Mouse (Mus musculus) hindbrain, embryonic 10.5 days (tissue): ENCODE results near the gene Rsrc1. TPM values are rescaled to one million over a fixed set of nuclear protein-coding genes. Genes with fewer than 3 reads are reported as not detected.
"Not testable (repeated sequence)": the region's sequence is repeated elsewhere in the genome, so short reads cannot be mapped to it uniquely, and the experiment has no call there.

ENCODE experiments used
- DNase-seq: peaks from one replicate; pipeline ENCODE4 v3.0.0-alpha.2; 2017; ENCODE audit warnings: low spot score
- H3K27ac ChIP-seq: fragments of 300-500 bp; sonication (generic); 2 replicates; pipeline ENCODE4 v1.5.1; 2016; ENCODE audit warnings: mild to moderate bottlenecking, moderate library complexity
- H3K27me3 ChIP-seq: fragments of 300-500 bp; sonication (generic); 2 replicates; pipeline ENCODE4 v1.6.1; 2016; ENCODE audit warnings: mild to moderate bottlenecking; ENCODE audit not compliant: poor library complexity, insufficient read depth, severe bottlenecking
- H3K36me3 ChIP-seq: fragments of 300-500 bp; sonication (generic); 2 replicates; pipeline ENCODE4 v1.6.1; 2016; ENCODE audit warnings: mild to moderate bottlenecking, moderate library complexity
- H3K4me1 ChIP-seq: fragments of 300-500 bp; sonication (generic); replicated peaks from 2 replicates; pipeline ENCODE4 v1.6.1; 2016; ENCODE audit warnings: mild to moderate bottlenecking
- H3K4me3 ChIP-seq: fragments of 300-500 bp; sonication (generic); 2 replicates; pipeline ENCODE4 v1.5.1; 2016; ENCODE audit warnings: mild to moderate bottlenecking, moderate library complexity
- H3K9me3 ChIP-seq: fragments of 300-500 bp; sonication (generic); 2 replicates; pipeline ENCODE4 v1.6.1; 2016; ENCODE audit warnings: mild to moderate bottlenecking, moderate library complexity
- WGBS: fragments of 180-500 bp; shearing (Covaris S2); methylation state at CpG from one replicate; pipeline ENCODE4 v1.1.7; 2016; 5-methylcytosine and 5-hydroxymethylcytosine counted together
- polyA plus RNA-seq: library from polyadenylated mRNA; unstranded; fragments of >200 nt; fragmentation: Nextera tagmentation; extraction: Ambion mirVana; gene quantifications from 2 replicates; pipeline ENCODE4 v1.2.1, GENCODE M21; 2016

Rsrc1 gene
- polyA plus RNA-seq, 1 experiment from 2014 or later = 31.7 TPM

GRCm38 (mm10) chr3:67059755-67060154 lies 78.6 kb downstream of the Rsrc1 start:
- WGBS = 91% methylated on average over 2 of the region's 2 CpGs
- no peak for DNase-seq
- no peaks in the 10 kb centered on the region for H3K27me3 ChIP-seq

GRCm38 (mm10) chr3:67070575-67071488 lies 89.6 kb downstream of the Rsrc1 start:
- Histone ChIP-seq H3K9me3 (peaks cover 6% of the 10 kb centered on the region; the same call in 1 of the 2 replicates), H3K27me3 (no peaks in the 10 kb centered on the region), H3K4me1 (no peaks in the 10 kb centered on the region), H3K27ac (no peak overlapping the region), H3K4me3 (no peak overlapping the region), H3K36me3 (peaks cover 4% of the 10 kb centered on the region; the same call in 1 of the 2 replicates)
- 89% methylated on average over 11 of the region's 11 CpGs for WGBS
- DNase-seq = no peak

More at GRCm38 (mm10) chr3:67059755-67060154, 78.6 kb downstream of the Rsrc1 start:
- peaks cover 9% of the 10 kb centered on the region for H3K36me3 ChIP-seq
- 0 out of 2 replicates have a peak, but pooled peaks cover 3% of the 10 kb centered on the region for H3K9me3 ChIP-seq
- no peak overlapping the region for H3K4me3 ChIP-seq
- no peaks in the 10 kb centered on the region for H3K4me1 ChIP-seq
- no peak overlapping the region for H3K27ac ChIP-seq

- H3K36me3 ChIP-seq, H3K27me3 ChIP-seq, H3K9me3 ChIP-seq, H3K4me3 ChIP-seq, H3K4me1 ChIP-seq, DNase-seq, H3K27ac ChIP-seq: not testable (repeated sequence)
Measured at GRCm38 (mm10) chr3:67073653-67074052, 92.5 kb downstream of the Rsrc1 start.

- peaks cover 11% of the 10 kb centered on the region for H3K36me3 ChIP-seq
- no peak overlapping the region for H3K4me3 ChIP-seq
- 93% methylated on average over 2 of the region's 2 CpGs for WGBS
- H3K27me3 ChIP-seq = no peaks in the 10 kb centered on the region
- H3K27ac ChIP-seq = no peak overlapping the region
- DNase-seq = no peak
- no peaks in the 10 kb centered on the region for H3K4me1 ChIP-seq
- peaks cover 19% of the 10 kb centered on the region for H3K9me3 ChIP-seq
Measured at GRCm38 (mm10) chr3:67075484-67075883, 94.3 kb downstream of the Rsrc1 start.

- DNase-seq = no peak
- Histone ChIP-seq H3K27me3 (no peaks in the 10 kb centered on the region), H3K9me3 (peaks cover 6% of the 10 kb centered on the region; the same call in 1 of the 2 replicates), H3K27ac (no peak overlapping the region), H3K4me3 (no peak overlapping the region), H3K36me3 (no peaks in the 10 kb centered on the region; the same call in 1 of the 2 replicates), H3K4me1 (no peaks in the 10 kb centered on the region)
- WGBS = 89% methylated on average over 1 of the region's 1 CpGs
Measured at GRCm38 (mm10) chr3:67084742-67085141, 103.6 kb downstream of the Rsrc1 start.

- H3K4me1 ChIP-seq = no peaks in the 10 kb centered on the region
- no peaks in the 10 kb centered on the region for H3K27me3 ChIP-seq
- no peaks in the 10 kb centered on the region for H3K9me3 ChIP-seq
- WGBS = 90% methylated on average over 3 of the region's 3 CpGs
- no peak overlapping the region for H3K4me3 ChIP-seq
- peaks cover 7% of the 10 kb centered on the region for H3K36me3 ChIP-seq
- no peak for DNase-seq
- no peak overlapping the region for H3K27ac ChIP-seq
Measured at GRCm38 (mm10) chr3:67108428-67108827, 127.2 kb downstream of the Rsrc1 start.

GRCm38 (mm10) chr3:67116317-67116716 lies 135.1 kb downstream of the Rsrc1 start:
- Histone ChIP-seq H3K4me3 (no peak overlapping the region), H3K27me3 (no peaks in the 10 kb centered on the region), H3K9me3 (no peaks in the 10 kb centered on the region), H3K4me1 (no peaks in the 10 kb centered on the region), H3K27ac (no peak overlapping the region), H3K36me3 (no peaks in the 10 kb centered on the region)
- no peak for DNase-seq
- WGBS = 90% methylated on average over 4 of the region's 4 CpGs

GRCm38 (mm10) chr3:67132521-67132920 lies 151.3 kb downstream of the Rsrc1 start:
- peaks cover 14% of the 10 kb centered on the region for H3K9me3 ChIP-seq
- no peaks in the 10 kb centered on the region for H3K27me3 ChIP-seq
- DNase-seq = no peak
- no peaks in the 10 kb centered on the region for H3K4me1 ChIP-seq
- WGBS = 78% methylated on average over 3 of the region's 3 CpGs
- no peak overlapping the region for H3K4me3 ChIP-seq
- no peak overlapping the region for H3K27ac ChIP-seq
- peaks cover 7% of the 10 kb centered on the region for H3K36me3 ChIP-seq

- Histone ChIP-seq H3K9me3 (0 out of 2 replicates have a peak, but pooled peaks cover 5% of the 10 kb centered on the region), H3K4me1 (no peaks in the 10 kb centered on the region), H3K27me3 (no peaks in the 10 kb centered on the region), H3K27ac (no peak overlapping the region), H3K36me3 (no peaks in the 10 kb centered on the region), H3K4me3 (no peak overlapping the region)
- DNase-seq = no peak
- 86% methylated on average over 2 of the region's 2 CpGs for WGBS
Measured at GRCm38 (mm10) chr3:67135749-67136375, 154.7 kb downstream of the Rsrc1 start.

- no peaks in the 10 kb centered on the region; the same call in 1 of the 2 replicates for H3K36me3 ChIP-seq
- 90% methylated on average over 2 of the region's 2 CpGs for WGBS
Measured at GRCm38 (mm10) chr3:67144952-67145351, 163.8 kb downstream of the Rsrc1 start.

GRCm38 (mm10) chr3:67146280-67146679 lies 165.1 kb downstream of the Rsrc1 start:
- 96% methylated on average over 1 of the region's 1 CpGs for WGBS
- peaks cover 8% of the 10 kb centered on the region; the same call in 1 of the 2 replicates for H3K9me3 ChIP-seq
- no peak for DNase-seq
- H3K27ac ChIP-seq = no peak overlapping the region
- no peaks in the 10 kb centered on the region; the same call in 1 of the 2 replicates for H3K36me3 ChIP-seq
- H3K27me3 ChIP-seq = no peaks in the 10 kb centered on the region
- no peak overlapping the region for H3K4me3 ChIP-seq
- no peaks in the 10 kb centered on the region for H3K4me1 ChIP-seq

More at GRCm38 (mm10) chr3:67144952-67145351, 163.8 kb downstream of the Rsrc1 start:
- H3K4me3 ChIP-seq = no peak overlapping the region
- H3K27me3 ChIP-seq = no peaks in the 10 kb centered on the region
- peaks cover 8% of the 10 kb centered on the region; the same call in 1 of the 2 replicates for H3K9me3 ChIP-seq
- no peak for DNase-seq
- no peak overlapping the region for H3K27ac ChIP-seq
- no peaks in the 10 kb centered on the region for H3K4me1 ChIP-seq

GRCm38 (mm10) chr3:67147246-67147645 lies 166.1 kb downstream of the Rsrc1 start:
- 46% methylated on average over 3 of the region's 3 CpGs for WGBS
- H3K9me3 ChIP-seq = peaks cover 8% of the 10 kb centered on the region; the same call in 1 of the 2 replicates
- no peak for DNase-seq
- no peaks in the 10 kb centered on the region for H3K27me3 ChIP-seq
- H3K27ac ChIP-seq = no peak overlapping the region
- H3K4me1 ChIP-seq = no peaks in the 10 kb centered on the region
- no peaks in the 10 kb centered on the region; the same call in 1 of the 2 replicates for H3K36me3 ChIP-seq
- H3K4me3 ChIP-seq = no peak overlapping the region

- Histone ChIP-seq H3K36me3 (no peaks in the 10 kb centered on the region), H3K27me3 (no peaks in the 10 kb centered on the region), H3K4me1 (no peaks in the 10 kb centered on the region), H3K9me3 (no peaks in the 10 kb centered on the region), H3K4me3 (no peak overlapping the region), H3K27ac (no peak overlapping the region)
- DNase-seq = no peak
- 42% methylated on average over 3 of the region's 3 CpGs for WGBS
Measured at GRCm38 (mm10) chr3:67197179-67197578, 216.0 kb downstream of the Rsrc1 start.
